Comparison of ENCODE assay signal across 13 mouse cellular contexts in genomic region chr12:34722831-34723490, GRCm38 (mm10).
DNase-seq lines count a peak whose midpoint lies in the region; ATAC-seq and TF ChIP-seq lines count a peak whose summit lies in the region.
"Had no signal": no experiment of that assay in that cellular context is flagged by ENCODE, and none has a peak within 500 bp of the region (broad histone marks: within the 10 kb centered on the region; RNA-seq: fewer than 3 reads in every experiment).

No protein-coding gene starts in this region.

- H3K4me2 ChIP-seq in liver, embryonic 14.5 days (ENCODE audit: low read depth) = 0 out of 2 replicates have a peak overlapping the region, but pooled peaks have one; percentile 18
- H3K4me2 ChIP-seq in kidney, embryonic 16.5 days (replicated peaks; ENCODE audit: low read depth, low read length) = no peak overlapping the region

- no peak for TF ChIP-seq CTCF in liver, embryonic 14.5 days (IDR thresholded peaks at IDR 0.05; ENCODE audit: low read depth)

- no peak overlapping the region for H3K9ac ChIP-seq in liver, embryonic 14.5 days (replicated peaks)
- H3K9ac ChIP-seq in kidney, embryonic 16.5 days (replicated peaks; ENCODE audit: low read length) = no peak overlapping the region

- H3K9me3 ChIP-seq in liver, embryonic 14.5 days (ENCODE audit: control insufficient read depth, low read length) = no peaks in the 10 kb centered on the region
- H3K9me3 ChIP-seq in kidney, embryonic 16.5 days (ENCODE audit: low read length) = no peaks in the 10 kb centered on the region

- no peaks in the 10 kb centered on the region for H3K36me3 ChIP-seq in liver, embryonic 14.5 days (replicated peaks; ENCODE audit: control insufficient read depth, insufficient read depth, low read depth)
- H3K36me3 ChIP-seq in kidney, embryonic 16.5 days (ENCODE audit: insufficient read depth, low read length) = no peaks in the 10 kb centered on the region

- no peak overlapping the region for H3K27ac ChIP-seq in liver, embryonic 14.5 days
- H3K27ac ChIP-seq in kidney, embryonic 16.5 days (ENCODE audit: low read length) = no peak overlapping the region

- no peak overlapping the region for H3K4me3 ChIP-seq in liver, embryonic 14.5 days (ENCODE audit: insufficient read depth in 1 of 2, low read depth in 2 of 2, low read length in 2 of 2)
- no peak overlapping the region for H3K4me3 ChIP-seq in kidney, embryonic 16.5 days (ENCODE audit: low read length)

- peak; percentile 92 for ATAC-seq in granulocyte monocyte progenitor cell, adult 5-6 weeks (replicated peaks; ENCODE audit: poor library complexity, severe bottlenecking)
- no peak for ATAC-seq in liver, embryonic 14.5 days (ENCODE audit: insufficient read depth)
- ATAC-seq in kidney, embryonic 16.5 days (ENCODE audit: low FRiP score, low TSS enrichment) = no peak

- whole genome bisulfite sequencing in liver, embryonic 14.5 days (ENCODE audit: insufficient replicate concordance) = 11% methylated on average over 7 of the region's 7 CpGs
- 76% methylated on average over 7 of the region's 7 CpGs for WGBS in kidney, embryonic 16.5 days

- H3K27me3 ChIP-seq in liver, embryonic 14.5 days (ENCODE audit: control insufficient read depth, insufficient read depth, low read length) = no peaks in the 10 kb centered on the region
- no peaks in the 10 kb centered on the region for H3K27me3 ChIP-seq in kidney, embryonic 16.5 days (ENCODE audit: insufficient read depth, low read length)

- DNase-seq in lung, postnatal 25 days (ENCODE audit: low spot score) = peak; percentile 4
- DNase-seq in lung, postnatal 10 days = no peak
- no peak for DNase-seq in liver, embryonic 14.5 days (ENCODE audit: low read depth in 3 of 3, low spot score in 3 of 3)
- DNase-seq in natural killer cell, adult 2 months (ENCODE audit: low spot score in 2 of 2) = peak; percentile 24 to 29
- DNase-seq in right cerebral cortex, postnatal 36 days (ENCODE audit: low spot score in 2 of 2) = no peak
- DNase-seq in adrenal gland, adult 18-20 months (ENCODE audit: low spot score in 2 of 2) = no peak
- DNase-seq: adrenal gland, postnatal 36 days; cerebellum, adult 11 months; embryo, embryonic 11 days; gastrocnemius, postnatal 36 days; right cerebral cortex, postnatal 4 days had no signal

- no peaks in the 10 kb centered on the region for H3K4me1 ChIP-seq in liver, embryonic 14.5 days (replicated peaks; ENCODE audit: control insufficient read depth in 2 of 2, insufficient read depth in 2 of 2, low read length in 1 of 2)
- no peaks in the 10 kb centered on the region for H3K4me1 ChIP-seq in kidney, embryonic 16.5 days (ENCODE audit: insufficient read depth, low read length)

- TF ChIP-seq EP300 in liver, embryonic 14.5 days (IDR thresholded peaks at IDR 0.05; ENCODE audit: low read depth) = no peak

Comparison
In these comparisons a context has a peak if more than half of its experiments do, and no peak if none do; other contexts are left out.
1. DNase-seq: peak in lung, postnatal 25 days (single experiment) and natural killer cell, adult 2 months (2 of 2); none in lung, postnatal 10 days (single experiment), liver, embryonic 14.5 days (0 of 3), right cerebral cortex, postnatal 36 days (0 of 2) and adrenal gland, adult 18-20 months (0 of 2).